Mouse (Mus musculus) small intestine, adult 2 months (tissue): ENCODE data around the gene Arnt2.

Experiments used
- CTCF ChIP-seq: fragments of 200-500 bp; IDR thresholded peaks from 2 replicates; pipeline ENCODE4 v1.5.1; 2012; ENCODE audit warnings: low read depth, mild to moderate bottlenecking, control low read depth, inconsistent platforms, low read length, moderate library complexity, mixed read lengths; ENCODE audit not compliant: insufficient replicate concordance, insufficient read length; ENCODE audit errors: extremely low read depth
- POLR2A ChIP-seq: fragments of 200-500 bp; IDR thresholded peaks from 2 replicates; pipeline ENCODE4 v1.6.1; 2012; ENCODE audit warnings: low read depth, mild to moderate bottlenecking, control low read depth, inconsistent platforms, low read length, moderate library complexity

- TF ChIP-seq CTCF (no peak), POLR2A (no peak)
These were observed 153.3 kb downstream of the Arnt2 start for GRCm38 (mm10) chr7:84256661-84257060.
